Mouse (Mus musculus) Patski (cell line): Measurements from ENCODE around the gene Arhgap45. TPM values are rescaled to one million over a fixed set of nuclear protein-coding genes. Genes with fewer than 3 reads are reported as not detected.

Experiments
- ATAC-seq: fragments of 100-300 bp; one replicate; pipeline ENCODE4 v1.8.0; 2021
- CTCF ChIA-PET: fragments of 350-600 bp; sonication (Branson Sonifier 250); formaldehyde crosslinking; loops from one replicate; lab custom pipeline; 2022; ENCODE audit warnings: inconsistent platforms; lab: Charles Lee
- POLR2A ChIA-PET: fragments of 350-600 bp; sonication (Branson Sonifier 250); formaldehyde crosslinking; loops from one replicate; lab custom pipeline; 2022; ENCODE audit warnings: antibody characterized with exemption, inconsistent platforms; lab: Charles Lee
- DNase-seq: peaks from one replicate; pipeline ENCODE4 v3.0.0-alpha.2; 2011; ENCODE audit warnings: low read depth, low spot score
- H3K27me3 ChIP-seq: fragments of 371-371 bp; one replicate; pipeline ENCODE4 v1.5.1; 2021
- CTCF ChIP-seq: fragments of 100-300 bp; IDR thresholded peaks from one replicate; pipeline ENCODE4 v1.5.1; 2021
- in situ Hi-C: fragments of 300-500 bp; cut with MboI; formaldehyde crosslinking; loops from 3 replicates; pipeline ENCODE4 v1.11.1; 2018; ENCODE audit warnings: low pct_unique_long_range_greater_than_20kb, mixed read lengths
- polyA plus RNA-seq: library from polyadenylated mRNA; unstranded; gene quantifications from one replicate; pipeline ENCODE4 v1.2.3, GENCODE M21; 2021

Arhgap45 gene
- polyA plus RNA-seq, 1 experiment from 2014 or later = 0.85 TPM

GRCm38 (mm10) chr10:79976722-79977107, 39.7 kb upstream of the Arhgap45 start:
- POLR2A ChIA-PET = no interaction called here
- no peaks in the 10 kb centered on the region for H3K27me3 ChIP-seq
- in situ Hi-C loops = no loop called here
- DNase-seq = no peak
- TF ChIP-seq CTCF = no peak
- CTCF ChIA-PET = no interaction called here
- ATAC-seq = no peak

- in situ Hi-C loops = no loop called here
- no peaks in the 10 kb centered on the region for H3K27me3 ChIP-seq
- DNase-seq (no peak), ATAC-seq (no peak)
- ChIA-PET CTCF (no interaction called here), POLR2A (no interaction called here)
- no peak for TF ChIP-seq CTCF
Observed at GRCm38 (mm10) chr10:79977324-79977723, 39.1 kb upstream of the Arhgap45 start.

- no peaks in the 10 kb centered on the region for H3K27me3 ChIP-seq
- no peak for ATAC-seq
- DNase-seq = no peak
- no peak for TF ChIP-seq CTCF
- CTCF ChIA-PET = no interaction called here
- in situ Hi-C loops = no loop called here
- POLR2A ChIA-PET = no interaction called here
Observed at GRCm38 (mm10) chr10:79978061-79978460, 38.4 kb upstream of the Arhgap45 start.

GRCm38 (mm10) chr10:79979401-79980155, 36.9 kb upstream of the Arhgap45 start:
- in situ Hi-C loops = loop anchor here (10.0 kb wide), 1 partner anchor 275 kb away; no protein-coding TSS in a partner anchor

GRCm38 (mm10) chr10:79983205-79983604, 33.2 kb upstream of the Arhgap45 start:
- no peak for DNase-seq
- in situ Hi-C loops = loop anchor here (10.0 kb wide), 1 partner anchor 272 kb away; no protein-coding TSS in a partner anchor
- ChIA-PET POLR2A (interaction anchor here (0.8 to 1.5 kb wide), 2 partner anchors 14 to 158 kb away, joined by 4 read pairs; partner anchors contain the start of gene Cbarp), CTCF (interaction anchor here (1.2 to 1.9 kb wide), 2 partner anchors 10 to 23 kb away, joined by 4 read pairs; partner anchors contain the start of gene Wdr18)
- TF ChIP-seq CTCF = no peak
- ATAC-seq = no peak
- H3K27me3 ChIP-seq = no peaks in the 10 kb centered on the region

More at GRCm38 (mm10) chr10:79979401-79980155, 36.9 kb upstream of the Arhgap45 start:
- ATAC-seq (no peak), DNase-seq (no peak)
- POLR2A ChIA-PET = interaction anchor here (1.2 kb wide), 1 partner anchor 19 kb away, joined by 4 read pairs; no protein-coding TSS in a partner anchor
- CTCF ChIA-PET = interaction anchor here (0.7 to 1.8 kb wide), 2 partner anchors 19 to 20 kb away, joined by 3 to 5 read pairs; partner anchors contain the start of gene Wdr18
- TF ChIP-seq CTCF = no peak
- no peaks in the 10 kb centered on the region for H3K27me3 ChIP-seq

- ATAC-seq (no peak), DNase-seq (no peak)
- ChIA-PET CTCF (interaction anchor here (1.3 to 3.9 kb wide), 10 partner anchors 9 to 182 kb away, joined by 3 to 46 read pairs (median 5); partner anchors contain the start of genes Cbarp, Cirbp and Med16), POLR2A (interaction anchor here (1.0 to 1.6 kb wide), 4 partner anchors 12 to 136 kb away, joined by 3 to 11 read pairs (median 4); no protein-coding TSS in a partner anchor)
- H3K27me3 ChIP-seq = no peaks in the 10 kb centered on the region
- no peak for TF ChIP-seq CTCF
- in situ Hi-C loops = loop anchor here (10.0 kb wide), 1 partner anchor 271 kb away; no protein-coding TSS in a partner anchor
Observed at GRCm38 (mm10) chr10:79983670-79984069, 32.8 kb upstream of the Arhgap45 start.

GRCm38 (mm10) chr10:79984195-79984816, 32.1 kb upstream of the Arhgap45 start, which contains the start of gene Tmem259:
Tmem259 (minus strand) TSS chr10:79984330.
- no peak for TF ChIP-seq CTCF
- in situ Hi-C loops = loop anchor here (10.0 kb wide), 1 partner anchor 270 kb away; no protein-coding TSS in a partner anchor
- DNase-seq (peak; percentile 84), ATAC-seq (peak; percentile 45)
- POLR2A ChIA-PET = interaction anchor here (0.6 to 1.6 kb wide), 10 partner anchors 11 to 157 kb away, joined by 3 to 11 read pairs (median 4); partner anchors contain the start of gene Polr2e
- CTCF ChIA-PET = interaction anchor here (0.7 to 3.9 kb wide), 19 partner anchors 9 to 182 kb away, joined by 3 to 46 read pairs (median 4); partner anchors contain the start of genes Cbarp, Cirbp, Med16 and Wdr18
- no peaks in the 10 kb centered on the region for H3K27me3 ChIP-seq

- no peaks in the 10 kb centered on the region for H3K27me3 ChIP-seq
- POLR2A ChIA-PET = interaction anchor here (0.5 to 1.6 kb wide), 14 partner anchors 9 to 156 kb away, joined by 3 to 11 read pairs (median 3); partner anchors contain the start of genes Polr2e and Sbno2
- no peak for TF ChIP-seq CTCF
- in situ Hi-C loops = loop anchor here (5.0 to 10.0 kb wide), 4 partner anchors 87 to 270 kb away; partner anchors contain the start of gene Cbarp
- DNase-seq (peak; percentile 97), ATAC-seq (peak; percentile 86)
- CTCF ChIA-PET = interaction anchor here (1.0 to 3.9 kb wide), 20 partner anchors 8 to 181 kb away, joined by 3 to 46 read pairs (median 4); partner anchors contain the start of genes Cbarp, Cirbp, Med16 and Wdr18
Observed at GRCm38 (mm10) chr10:79984871-79985270, 31.6 kb upstream of the Arhgap45 start.

- no peaks in the 10 kb centered on the region for H3K27me3 ChIP-seq
- CTCF ChIA-PET = interaction anchor here (1.0 to 3.9 kb wide), 18 partner anchors 11 to 180 kb away, joined by 3 to 46 read pairs (median 4); partner anchors contain the start of genes Cbarp, Cirbp, Med16 and Wdr18
- TF ChIP-seq CTCF = no peak
- POLR2A ChIA-PET = interaction anchor here (0.5 to 1.6 kb wide), 14 partner anchors 9 to 179 kb away, joined by 3 to 6 read pairs (median 3); partner anchors contain the start of genes Cbarp and Sbno2
- DNase-seq (no peak), ATAC-seq (no peak)
- in situ Hi-C loops = loop anchor here (5.0 to 10.0 kb wide), 4 partner anchors 87 to 269 kb away; partner anchors contain the start of gene Cbarp
Observed at GRCm38 (mm10) chr10:79985334-79986231, 30.9 kb upstream of the Arhgap45 start.
